Mouse (Mus musculus) neural tube, embryonic 15.5 days (tissue): ENCODE measurements around the gene Dync1i2. TPM values are rescaled to one million over a fixed set of nuclear protein-coding genes. Genes with fewer than 3 reads are reported as not detected.

Source experiments
- ATAC-seq: fragments of 200-750 bp; cut with Nextera tagmentation; 2 replicates; pipeline ENCODE4 v1.8.0; 2017; ENCODE audit warnings: mild to moderate bottlenecking, moderate TSS enrichment, moderate library complexity; ENCODE audit not compliant: low FRiP score
- H3K27ac ChIP-seq: fragments of 300-500 bp; sonication (generic); replicated peaks from 2 replicates; pipeline ENCODE4 v1.5.1; 2015; ENCODE audit warnings: mild to moderate bottlenecking, inconsistent platforms
- H3K27me3 ChIP-seq: fragments of 300-500 bp; sonication (generic); replicated peaks from 2 replicates; pipeline ENCODE4 v1.6.1; 2015; ENCODE audit warnings: inconsistent platforms
- H3K36me3 ChIP-seq: fragments of 300-500 bp; sonication (generic); 2 replicates; pipeline ENCODE4 v1.6.1; 2015; ENCODE audit warnings: inconsistent platforms
- H3K4me1 ChIP-seq: fragments of 300-500 bp; sonication (generic); 2 replicates; pipeline ENCODE4 v1.6.1; 2015; ENCODE audit warnings: inconsistent platforms
- H3K4me2 ChIP-seq: fragments of 300-500 bp; sonication (generic); 2 replicates; pipeline ENCODE4 v1.6.1; 2015; ENCODE audit warnings: inconsistent platforms, mild to moderate bottlenecking, moderate library complexity
- H3K4me3 ChIP-seq: fragments of 300-500 bp; sonication (generic); replicated peaks from 2 replicates; pipeline ENCODE4 v1.5.1; 2015; ENCODE audit warnings: mild to moderate bottlenecking, inconsistent platforms
- H3K9ac ChIP-seq: fragments of 300-500 bp; sonication (generic); replicated peaks from 2 replicates; pipeline ENCODE4 v1.6.1; 2015; ENCODE audit warnings: mild to moderate bottlenecking, inconsistent platforms
- H3K9me3 ChIP-seq: fragments of 300-500 bp; sonication (generic); replicated peaks from 2 replicates; pipeline ENCODE4 v1.6.1; 2016; ENCODE audit warnings: inconsistent platforms
- whole genome bisulfite sequencing: fragments of 180-500 bp; shearing (Covaris S2); methylation state at CpG from one replicate; pipeline ENCODE4 v1.1.7; 2015; ENCODE audit warnings: mixed read lengths; 5-methylcytosine and 5-hydroxymethylcytosine counted together
- polyA plus RNA-seq: library from polyadenylated mRNA; unstranded; fragments of >200 nt; fragmentation: Nextera tagmentation; extraction: Ambion mirVana; gene quantifications from 2 replicates; pipeline ENCODE4 v1.2.1, GENCODE M21; 2015

Dync1i2 gene
- polyA plus RNA-seq, 1 experiment from 2014 or later, result 163 TPM

- H3K9me3 ChIP-seq, result no peaks in the 10 kb centered on the region
- H3K9ac ChIP-seq, result no peak overlapping the region
- H3K4me2 ChIP-seq, result no peak overlapping the region
- no peak for ATAC-seq
- H3K4me3 ChIP-seq, result no peak overlapping the region
- H3K27me3 ChIP-seq, result no peaks in the 10 kb centered on the region
- H3K27ac ChIP-seq, result no peak overlapping the region
- H3K36me3 ChIP-seq, result peaks cover 32% of the 10 kb centered on the region
- 0 out of 2 replicates have a peak, but pooled peaks cover 2% of the 10 kb centered on the region for H3K4me1 ChIP-seq
Observed at GRCm38 (mm10) chr2:71303221-71303620, 91.7 kb downstream of the Dync1i2 start.

DNA sequence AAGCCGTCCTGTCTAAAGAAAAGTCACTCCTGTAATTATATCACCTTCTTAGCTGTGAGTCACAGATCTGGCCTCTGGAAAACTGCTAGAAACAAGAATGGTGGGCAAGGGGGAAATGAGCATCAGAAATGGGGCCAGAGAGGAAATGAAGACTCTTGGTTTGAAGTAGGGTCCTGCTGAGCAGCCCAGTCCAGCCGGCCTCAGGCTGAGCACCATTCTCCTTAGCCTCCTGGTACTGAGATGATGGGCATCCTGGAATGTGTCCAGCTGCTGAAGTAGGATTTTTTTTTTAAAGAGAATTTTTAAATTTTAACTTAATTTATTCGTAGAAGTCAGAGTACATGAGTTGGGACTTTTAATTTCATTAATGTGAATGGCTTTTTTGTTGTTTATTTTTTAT is 93.3 kb downstream of the Dync1i2 start:
- no peaks in the 10 kb centered on the region for H3K9me3 ChIP-seq
- no peaks in the 10 kb centered on the region for H3K27me3 ChIP-seq
- peaks cover 35% of the 10 kb centered on the region for H3K36me3 ChIP-seq
- no peak overlapping the region for H3K9ac ChIP-seq
- no peak for ATAC-seq
- no peak overlapping the region for H3K27ac ChIP-seq
- no peak overlapping the region for H3K4me3 ChIP-seq
- no peak overlapping the region for H3K4me2 ChIP-seq
- WGBS, result 54% methylated on average over 3 of the region's 3 CpGs
- 0 out of 2 replicates have a peak, but pooled peaks cover 2% of the 10 kb centered on the region for H3K4me1 ChIP-seq

GRCm38 (mm10) chr2:71306357-71306756 is 94.9 kb downstream of the Dync1i2 start:
- no peak overlapping the region for H3K27ac ChIP-seq
- no peak overlapping the region for H3K4me3 ChIP-seq
- peaks cover 45% of the 10 kb centered on the region for H3K36me3 ChIP-seq
- no peaks in the 10 kb centered on the region for H3K9me3 ChIP-seq
- ATAC-seq, result no peak
- H3K4me2 ChIP-seq, result no peak overlapping the region
- no peak overlapping the region for H3K9ac ChIP-seq
- no peaks in the 10 kb centered on the region for H3K27me3 ChIP-seq
- 0 out of 2 replicates have a peak, but pooled peaks cover 2% of the 10 kb centered on the region for H3K4me1 ChIP-seq

- H3K36me3 ChIP-seq, result peaks cover 63% of the 10 kb centered on the region
- H3K4me3 ChIP-seq, result no peak overlapping the region
- H3K9ac ChIP-seq, result no peak overlapping the region
- no peak overlapping the region for H3K27ac ChIP-seq
- no peak overlapping the region for H3K4me2 ChIP-seq
- H3K9me3 ChIP-seq, result no peaks in the 10 kb centered on the region
- H3K27me3 ChIP-seq, result no peaks in the 10 kb centered on the region
- 46% methylated on average over 2 of the region's 2 CpGs for WGBS
- ATAC-seq, result no peak
- 0 out of 2 replicates have a peak, but pooled peaks cover under 1% of the 10 kb centered on the region for H3K4me1 ChIP-seq
Observed at GRCm38 (mm10) chr2:71309726-71310125, 98.2 kb downstream of the Dync1i2 start.

DNA sequence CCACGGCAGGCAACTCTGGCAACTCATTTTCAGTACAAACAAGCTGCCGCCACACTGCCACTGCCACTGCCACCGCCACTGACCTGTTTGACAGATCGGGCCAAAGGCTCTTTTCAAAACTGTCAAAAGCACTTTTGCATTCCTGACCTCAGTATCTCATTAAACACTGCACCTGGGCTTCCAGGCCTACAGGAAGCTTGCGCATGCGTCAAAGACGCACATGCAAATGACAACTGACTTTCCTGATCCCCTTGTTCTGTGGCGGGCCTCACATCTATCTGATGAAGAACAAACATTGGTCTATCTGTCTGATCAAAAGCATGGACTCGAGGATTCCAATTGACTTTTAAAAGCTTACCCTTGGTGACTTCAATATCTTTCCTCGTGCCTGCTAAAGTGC is 100.6 kb downstream of the Dync1i2 start:
- no peak overlapping the region for H3K9ac ChIP-seq
- no peaks in the 10 kb centered on the region for H3K9me3 ChIP-seq
- WGBS, result 82% methylated on average over 10 of the region's 10 CpGs
- peaks cover 10% of the 10 kb centered on the region; the same call in 1 of the 2 replicates for H3K4me1 ChIP-seq
- no peak overlapping the region for H3K4me3 ChIP-seq
- peaks cover 51% of the 10 kb centered on the region for H3K36me3 ChIP-seq
- no peak for ATAC-seq
- H3K27ac ChIP-seq, result no peak overlapping the region
- H3K4me2 ChIP-seq, result no peak overlapping the region
- no peaks in the 10 kb centered on the region for H3K27me3 ChIP-seq

Other genes starting within 250 kb of the Dync1i2 start
- 31.0 and 33.3 TPM in 2 replicates for gene Dcaf17, start 156.4 kb upstream of the Dync1i2 start, polyA plus RNA-seq
- 12.9 and 16.0 TPM in 2 replicates for gene Mettl8, start 156.1 kb upstream of the Dync1i2 start, polyA plus RNA-seq
- 3.4 and 3.5 TPM in 2 replicates for gene Cybrd1, start 93.8 kb upstream of the Dync1i2 start, polyA plus RNA-seq
- gene Slc25a12, start 156.0 kb downstream of the Dync1i2 start, polyA plus RNA-seq, result 109 and 119 TPM in 2 replicates
- 45.9 and 68.2 TPM in 2 replicates for gene Hat1, start 177.3 kb downstream of the Dync1i2 start, polyA plus RNA-seq
- gene Metap1d, start 241.6 kb downstream of the Dync1i2 start, polyA plus RNA-seq, result 32.8 and 33.4 TPM in 2 replicates